In the genomic region with DNA sequence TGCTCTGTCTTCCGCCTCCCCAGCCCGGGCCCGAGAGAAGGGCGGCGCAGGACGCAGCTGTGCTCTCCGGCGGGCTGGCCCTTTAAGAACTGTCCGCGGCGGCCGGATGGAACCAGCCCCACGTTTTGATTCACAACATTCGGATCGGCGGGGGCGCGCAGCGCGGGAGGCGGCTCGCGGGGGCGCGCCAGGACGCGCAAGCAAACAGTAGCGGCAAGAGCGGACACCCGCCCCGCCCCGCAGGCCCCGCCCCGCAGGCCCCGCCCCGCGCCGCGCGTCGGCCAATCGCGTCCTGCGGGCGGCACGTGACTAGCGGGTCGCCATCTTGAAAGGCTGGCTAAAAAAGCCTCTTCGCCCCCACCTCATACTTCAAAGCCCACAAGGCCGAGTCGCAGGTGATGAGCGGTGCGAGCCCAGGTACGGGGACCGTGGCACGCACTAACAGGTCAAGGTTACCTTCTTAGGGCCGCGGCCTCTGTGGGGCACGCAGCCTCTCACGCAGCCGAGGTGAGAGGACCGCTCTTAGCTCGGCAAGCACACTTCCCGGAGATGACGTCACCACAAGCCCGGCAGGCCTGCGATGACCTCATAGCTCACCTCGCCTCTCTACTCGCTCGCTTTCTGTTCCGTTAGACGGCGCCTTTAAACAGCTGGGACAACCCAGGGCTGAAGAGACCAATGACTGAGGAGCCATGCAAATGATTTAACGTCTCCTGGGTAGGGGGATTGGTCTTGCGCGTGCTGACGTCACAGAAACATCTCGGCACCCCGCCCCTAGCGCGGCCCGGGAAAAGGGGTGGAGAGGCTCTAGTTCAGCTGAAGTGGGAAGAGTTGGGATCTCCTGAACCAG, we compare ENCODE assay signal across 8 mouse cellular contexts. TPM values are rescaled to one million over a fixed set of nuclear protein-coding genes. Genes with fewer than 3 reads are reported as not detected.
DNase-seq lines count a peak whose midpoint lies in the region; ATAC-seq and TF ChIP-seq lines count a peak whose summit lies in the region.

No protein-coding gene starts in this region.

- H3K9ac ChIP-seq in ES-Bruce4 (ENCODE audit: low read depth, poor library complexity, severe bottlenecking): peak overlapping the region; percentile 93
- peak overlapping the region; percentile 100 for H3K9ac ChIP-seq in forebrain, embryonic 13.5 days
- peak overlapping the region; percentile 86 for H3K9ac ChIP-seq in neural tube, embryonic 15.5 days (replicated peaks)

- TF ChIP-seq EP300 in ES-Bruce4 (IDR thresholded peaks at IDR 0.05; ENCODE audit: insufficient read depth, low read depth, low read length): no peak

- H3K36me3 ChIP-seq in ES-Bruce4 (ENCODE audit: control insufficient read depth, insufficient read depth, low read length, poor library complexity, severe bottlenecking): peaks cover 14% of the 10 kb centered on the region
- H3K36me3 ChIP-seq in forebrain, embryonic 13.5 days (ENCODE audit: poor library complexity, severe bottlenecking): peaks cover 24% of the 10 kb centered on the region
- H3K36me3 ChIP-seq in neural tube, embryonic 15.5 days: peaks cover 16% of the 10 kb centered on the region

- peak overlapping the region; percentile 97 for H3K4me3 ChIP-seq in ES-Bruce4 (ENCODE audit: low read depth, low read length)
- H3K4me3 ChIP-seq in forebrain, embryonic 13.5 days: peak overlapping the region; percentile 91
- H3K4me3 ChIP-seq in neural tube, embryonic 15.5 days (replicated peaks): peak overlapping the region; percentile 78

- peak overlapping the region; percentile 97 for H3K4me2 ChIP-seq in forebrain, embryonic 13.5 days
- H3K4me2 ChIP-seq in neural tube, embryonic 15.5 days: peak overlapping the region; percentile 89

- WGBS in forebrain, embryonic 13.5 days: under 1% methylated on average over 60 of the region's 82 CpGs
- under 1% methylated on average over 80 of the region's 82 CpGs for WGBS in neural tube, embryonic 15.5 days

- H3K9me3 ChIP-seq in ES-Bruce4 (replicated peaks; ENCODE audit: control insufficient read depth, insufficient read depth, low read length, poor library complexity, severe bottlenecking): no peaks in the 10 kb centered on the region
- H3K9me3 ChIP-seq in forebrain, embryonic 13.5 days (replicated peaks): no peaks in the 10 kb centered on the region
- no peaks in the 10 kb centered on the region for H3K9me3 ChIP-seq in neural tube, embryonic 15.5 days (replicated peaks)

- peaks cover 6% of the 10 kb centered on the region for H3K4me1 ChIP-seq in ES-Bruce4 (ENCODE audit: control insufficient read depth, insufficient read depth, low read length)
- peaks cover 63% of the 10 kb centered on the region for H3K4me1 ChIP-seq in forebrain, embryonic 13.5 days
- H3K4me1 ChIP-seq in neural tube, embryonic 15.5 days: peaks cover 68% of the 10 kb centered on the region

- TF ChIP-seq POLR2A in ES-Bruce4 (IDR thresholded peaks at IDR 0.05; ENCODE audit: insufficient read depth, low read length): peak; percentile 17

- no peak for TF ChIP-seq CTCF in ES-Bruce4 (IDR thresholded peaks at IDR 0.05; ENCODE audit: low read depth, low read length)

- peak; percentile 98 to 99 for DNase-seq in heart, postnatal 10 days
- DNase-seq in layer of hippocampus, adult 11-12 months (ENCODE audit: low spot score): peak; percentile 97
- peak; percentile 97 for DNase-seq in lung, adult 18-20 months
- peak; percentile 96 for DNase-seq in testis, postnatal 14 days (ENCODE audit: low spot score)

- H3K27me3 ChIP-seq in ES-Bruce4 (ENCODE audit: control insufficient read depth, insufficient read depth, low read length, poor library complexity, severe bottlenecking): no peaks in the 10 kb centered on the region
- no peaks in the 10 kb centered on the region for H3K27me3 ChIP-seq in forebrain, embryonic 13.5 days
- no peaks in the 10 kb centered on the region for H3K27me3 ChIP-seq in neural tube, embryonic 15.5 days (replicated peaks)

- H3K27ac ChIP-seq in ES-Bruce4 (ENCODE audit: insufficient read depth, low read length): peak overlapping the region; percentile 83
- peak overlapping the region; percentile 99 for H3K27ac ChIP-seq in forebrain, embryonic 13.5 days
- peak overlapping the region; percentile 99 for H3K27ac ChIP-seq in neural tube, embryonic 15.5 days (replicated peaks)

- intact Hi-C loops in heart, postnatal 10 days (cut with DNase I): loop anchor here (5.0 kb wide), 1 partner anchor 65 kb away; a partner anchor contains a TSS

- peak; percentile 57 for ATAC-seq in cerebellum, adult (ENCODE audit: insufficient number of reproducible peaks, low FRiP score, low TSS enrichment)
- peak; percentile 87 for ATAC-seq in forebrain, embryonic 13.5 days
- ATAC-seq in neural tube, embryonic 15.5 days (ENCODE audit: low FRiP score): peak; percentile 90

RNA-seq across cellular contexts. Expression of a gene that starts 5.9 kb away (rescaled TPM):
- polyA plus RNA-seq in ES-Bruce4 (2011; ENCODE audit: insufficient read depth, insufficient read length, low read depth, missing spikeins): 153 and 171 TPM in 2 replicates
- polyA plus RNA-seq in forebrain, embryonic 13.5 days (2015; fragmentation: Nextera tagmentation; extraction: Ambion mirVana): 98.6 and 98.8 TPM in 2 replicates
- 10 to 100 TPM; 61.2 to 62.2 TPM for total RNA-seq in heart, postnatal 10 days (2021)
- 73.5 and 76.3 TPM in 2 replicates for polyA plus RNA-seq in neural tube, embryonic 15.5 days (2015; fragmentation: Nextera tagmentation; extraction: Ambion mirVana)

RNA-seq across cellular contexts. Expression of a gene that starts 13.5 kb away (rescaled TPM):
- polyA plus RNA-seq in ES-Bruce4 (2011; ENCODE audit: insufficient read depth, insufficient read length, low read depth, missing spikeins): not detected in 2 replicates
- 0.05 TPM in 1 of 2 replicates, not detected in the other for polyA plus RNA-seq in forebrain, embryonic 13.5 days (2015; fragmentation: Nextera tagmentation; extraction: Ambion mirVana)
- total RNA-seq in heart, postnatal 10 days (2021): not detected
- 0.22 and 1.4 TPM in 2 replicates for polyA plus RNA-seq in neural tube, embryonic 15.5 days (2015; fragmentation: Nextera tagmentation; extraction: Ambion mirVana)

Comparison
In these comparisons a context has a peak if more than half of its experiments do, and no peak if none do; other contexts are left out.
1. Peak in every context shown above with its lines: DNase-seq, ATAC-seq, H3K4me3 ChIP-seq and H3K27ac ChIP-seq.